Mouse (Mus musculus): Measurements from ENCODE around the gene 4930442H23Rik. TPM values are rescaled to one million over a fixed set of nuclear protein-coding genes. Genes with fewer than 3 reads are reported as not detected.
"Not testable (repeated sequence)": the region's sequence is repeated elsewhere in the genome, so short reads cannot be mapped to it uniquely, and the experiment has no call there.

4930442H23Rik gene
- polyA plus RNA-seq, 1 experiment from 2014 or later, result not detected

GRCm38 (mm10) chr10:81175345-81175701 is 8.3 kb downstream of the 4930442H23Rik start:
- peaks cover 19% of the 10 kb centered on the region for H3K36me3 ChIP-seq (ENCODE audit: control insufficient read depth, insufficient read depth)
- H3K4me3 ChIP-seq (replicated peaks; ENCODE audit: low read length), result peak overlapping the region; percentile 42
- H3K27me3 ChIP-seq (replicated peaks; ENCODE audit: control insufficient read depth, insufficient read depth, low read length); ATAC-seq; H3K9me3 ChIP-seq (ENCODE audit: control insufficient read depth, low read length): not testable (repeated sequence)
- peaks cover 40% of the 10 kb centered on the region for H3K4me1 ChIP-seq (replicated peaks; ENCODE audit: control insufficient read depth, insufficient read depth, low read length)
- peak overlapping the region; percentile 66 for H3K4me2 ChIP-seq (ENCODE audit: low read length)
- peak overlapping the region; percentile 61 for H3K9ac ChIP-seq (replicated peaks; ENCODE audit: low read depth, low read length)
- WGBS, result 4% methylated on average over 4 of the region's 4 CpGs
- peak overlapping the region; percentile 94 for H3K27ac ChIP-seq (ENCODE audit: low read length)

- Histone ChIP-seq H3K27me3 (replicated peaks; ENCODE audit: control insufficient read depth, insufficient read depth, low read length) (no peaks in the 10 kb centered on the region), H3K4me3 (replicated peaks; ENCODE audit: low read length) (peak overlapping the region; percentile 42), H3K9ac (replicated peaks; ENCODE audit: low read depth, low read length) (peak overlapping the region; percentile 61), H3K36me3 (ENCODE audit: control insufficient read depth, insufficient read depth) (peaks cover 16% of the 10 kb centered on the region), H3K4me2 (ENCODE audit: low read length) (peak overlapping the region; percentile 66), H3K27ac (ENCODE audit: low read length) (peak overlapping the region; percentile 94), H3K4me1 (replicated peaks; ENCODE audit: control insufficient read depth, insufficient read depth, low read length) (peaks cover 40% of the 10 kb centered on the region), H3K9me3 (ENCODE audit: control insufficient read depth, low read length) (no peaks in the 10 kb centered on the region)
- ATAC-seq, result peak; percentile 66
- WGBS, result under 1% methylated on average over 29 of the region's 29 CpGs
Measured at GRCm38 (mm10) chr10:81174617-81175344, 8.9 kb downstream of the 4930442H23Rik start.

GRCm38 (mm10) chr10:81173132-81173531 is 10.5 kb downstream of the 4930442H23Rik start:
- 4% methylated on average over 21 of the region's 21 CpGs for WGBS
- Histone ChIP-seq H3K4me2 (ENCODE audit: low read length) (peak overlapping the region; percentile 45), H3K27me3 (replicated peaks; ENCODE audit: control insufficient read depth, insufficient read depth, low read length) (no peaks in the 10 kb centered on the region), H3K9ac (replicated peaks; ENCODE audit: low read depth, low read length) (peak overlapping the region; percentile 40), H3K4me1 (replicated peaks; ENCODE audit: control insufficient read depth, insufficient read depth, low read length) (peaks cover 46% of the 10 kb centered on the region), H3K27ac (ENCODE audit: low read length) (peak overlapping the region; percentile 94), H3K4me3 (replicated peaks; ENCODE audit: low read length) (peak overlapping the region; percentile 11), H3K9me3 (ENCODE audit: control insufficient read depth, low read length) (no peaks in the 10 kb centered on the region), H3K36me3 (ENCODE audit: control insufficient read depth, insufficient read depth) (peaks cover under 1% of the 10 kb centered on the region)
- ATAC-seq, result peak; percentile 21

GRCm38 (mm10) chr10:81169411-81169900 is 14.2 kb downstream of the 4930442H23Rik start:
- peaks cover 32% of the 10 kb centered on the region for H3K4me1 ChIP-seq (replicated peaks; ENCODE audit: control insufficient read depth, insufficient read depth, low read length)
- H3K4me3 ChIP-seq (replicated peaks; ENCODE audit: low read length); H3K27ac ChIP-seq (ENCODE audit: low read length); H3K9me3 ChIP-seq (ENCODE audit: control insufficient read depth, low read length); ATAC-seq; H3K36me3 ChIP-seq (ENCODE audit: control insufficient read depth, insufficient read depth); H3K9ac ChIP-seq (replicated peaks; ENCODE audit: low read depth, low read length); H3K4me2 ChIP-seq (ENCODE audit: low read length); H3K27me3 ChIP-seq (replicated peaks; ENCODE audit: control insufficient read depth, insufficient read depth, low read length): not testable (repeated sequence)
- WGBS, result 39% methylated on average over 10 of the region's 14 CpGs

GRCm38 (mm10) chr10:81168521-81169244 is 15.0 kb downstream of the 4930442H23Rik start:
- Histone ChIP-seq H3K27ac (ENCODE audit: low read length) (peak overlapping the region; percentile 61), H3K9ac (replicated peaks; ENCODE audit: low read depth, low read length) (peak overlapping the region; percentile 59), H3K36me3 (ENCODE audit: control insufficient read depth, insufficient read depth) (peaks cover 2% of the 10 kb centered on the region; the same call in 1 of the 2 replicates), H3K9me3 (ENCODE audit: control insufficient read depth, low read length) (no peaks in the 10 kb centered on the region), H3K4me2 (ENCODE audit: low read length) (peak overlapping the region; percentile 63), H3K27me3 (replicated peaks; ENCODE audit: control insufficient read depth, insufficient read depth, low read length) (no peaks in the 10 kb centered on the region), H3K4me1 (replicated peaks; ENCODE audit: control insufficient read depth, insufficient read depth, low read length) (peaks cover 24% of the 10 kb centered on the region), H3K4me3 (replicated peaks; ENCODE audit: low read length) (peak overlapping the region; percentile 56)
- WGBS, result 3% methylated on average over 29 of the region's 29 CpGs
- ATAC-seq, result peak; percentile 54

DNA sequence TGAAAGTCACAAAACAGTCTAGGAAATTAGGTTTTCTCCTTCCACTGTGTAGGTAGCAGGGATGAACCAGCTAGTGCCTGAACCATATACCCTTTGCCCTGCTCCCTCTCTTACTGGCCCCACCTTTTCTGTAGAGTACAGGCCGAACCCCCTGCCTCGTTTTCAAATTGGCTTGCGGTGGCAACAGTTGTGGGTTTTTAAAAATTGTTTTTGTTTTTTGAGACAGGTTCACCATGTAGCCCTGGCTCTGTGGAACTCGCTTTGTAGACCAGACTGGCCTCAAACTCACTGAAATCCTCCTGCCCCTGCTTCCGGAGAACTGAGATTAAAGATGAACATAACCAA is 15.6 kb downstream of the 4930442H23Rik start:
- peak overlapping the region; percentile 56 for H3K4me3 ChIP-seq (replicated peaks; ENCODE audit: low read length)
- peaks cover 19% of the 10 kb centered on the region for H3K4me1 ChIP-seq (replicated peaks; ENCODE audit: control insufficient read depth, insufficient read depth, low read length)
- no peaks in the 10 kb centered on the region for H3K9me3 ChIP-seq (ENCODE audit: control insufficient read depth, low read length)
- no peaks in the 10 kb centered on the region for H3K27me3 ChIP-seq (replicated peaks; ENCODE audit: control insufficient read depth, insufficient read depth, low read length)
- ATAC-seq, result peak; percentile 57
- whole genome bisulfite sequencing, result 6% methylated on average over 5 of the region's 5 CpGs
- H3K4me2 ChIP-seq (ENCODE audit: low read length), result peak overlapping the region; percentile 63
- H3K9ac ChIP-seq (replicated peaks; ENCODE audit: low read depth, low read length), result peak overlapping the region; percentile 59; the same call in 1 of the 2 replicates
- peak overlapping the region; percentile 61 for H3K27ac ChIP-seq (ENCODE audit: low read length)
- H3K36me3 ChIP-seq (ENCODE audit: control insufficient read depth, insufficient read depth), result peaks cover 6% of the 10 kb centered on the region; the same call in 1 of the 2 replicates

DNA sequence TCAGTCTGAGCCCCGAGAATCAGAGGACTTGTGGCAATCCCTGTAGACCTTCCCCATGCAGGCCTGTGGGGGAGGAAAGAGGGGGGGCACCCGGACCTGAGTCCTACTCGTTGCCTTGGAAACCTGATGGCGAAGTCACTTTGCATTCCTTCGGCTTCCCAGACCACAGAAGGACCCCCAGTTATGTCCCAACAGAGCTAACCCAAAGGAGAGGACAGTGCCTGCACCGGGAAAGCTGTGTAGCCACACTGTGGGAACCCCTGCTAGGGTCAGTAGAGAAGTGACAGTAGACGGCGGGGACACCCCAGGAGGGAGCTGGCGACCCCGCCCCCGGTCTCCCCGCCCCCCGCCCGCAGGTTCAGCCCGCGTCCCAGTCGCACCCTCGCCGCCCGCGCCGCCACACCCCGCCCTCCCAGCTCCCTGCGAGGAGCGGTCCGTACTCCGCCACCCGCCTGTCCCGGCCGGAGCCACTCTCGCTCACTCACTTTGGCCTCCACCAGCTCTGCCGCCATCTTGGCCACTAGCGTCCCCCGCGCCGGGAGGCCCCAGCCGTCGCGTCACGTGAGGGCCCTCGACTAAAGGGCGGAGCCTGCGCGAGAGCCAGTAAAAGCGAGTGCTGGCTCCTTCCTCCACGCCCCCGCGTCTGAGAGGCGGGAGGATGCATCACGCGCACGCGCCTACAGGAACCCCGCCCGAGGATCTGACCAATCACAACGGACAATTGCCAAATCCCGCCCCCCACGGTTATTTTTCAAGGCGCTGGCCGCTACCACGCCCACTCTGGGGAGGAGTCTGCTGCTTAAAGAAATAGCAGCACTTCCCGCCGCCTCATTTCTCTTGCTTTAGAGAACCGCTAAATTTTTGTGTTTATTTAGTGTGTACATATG is 16.2 kb downstream of the 4930442H23Rik start, which contains the start of gene Pias4:
TSS of gene Pias4 (minus strand) at position 724 of the 887 bp plus-strand sequence.
- H3K36me3 ChIP-seq (ENCODE audit: control insufficient read depth, insufficient read depth), result peaks cover 6% of the 10 kb centered on the region; the same call in 1 of the 2 replicates
- H3K4me1 ChIP-seq (replicated peaks; ENCODE audit: control insufficient read depth, insufficient read depth, low read length), result peaks cover 19% of the 10 kb centered on the region
- H3K9ac ChIP-seq (replicated peaks; ENCODE audit: low read depth, low read length), result peak within 1 kb of the TSS; percentile 72
- ATAC-seq, result peak; percentile 86
- H3K9me3 ChIP-seq (ENCODE audit: control insufficient read depth, low read length), result no peaks in the 10 kb centered on the region
- WGBS, result under 1% methylated on average over 63 of the region's 64 CpGs
- peak within 1 kb of the TSS; percentile 93 for H3K4me2 ChIP-seq (ENCODE audit: low read length)
- no peaks in the 10 kb centered on the region for H3K27me3 ChIP-seq (replicated peaks; ENCODE audit: control insufficient read depth, insufficient read depth, low read length)
- H3K4me3 ChIP-seq (replicated peaks; ENCODE audit: low read length), result peak within 1 kb of the TSS; percentile 65
- peak within 1 kb of the TSS; percentile 61 for H3K27ac ChIP-seq (ENCODE audit: low read length)

- Histone ChIP-seq H3K4me3 (replicated peaks; ENCODE audit: low read length) (no peak overlapping the region), H3K4me1 (replicated peaks; ENCODE audit: control insufficient read depth, insufficient read depth, low read length) (peaks cover 19% of the 10 kb centered on the region), H3K27me3 (replicated peaks; ENCODE audit: control insufficient read depth, insufficient read depth, low read length) (no peaks in the 10 kb centered on the region), H3K36me3 (ENCODE audit: control insufficient read depth, insufficient read depth) (peaks cover 10% of the 10 kb centered on the region), H3K9me3 (ENCODE audit: control insufficient read depth, low read length) (no peaks in the 10 kb centered on the region), H3K27ac (ENCODE audit: low read length) (no peak overlapping the region), H3K9ac (replicated peaks; ENCODE audit: low read depth, low read length) (no peak overlapping the region), H3K4me2 (ENCODE audit: low read length) (no peak overlapping the region)
- ATAC-seq, result no peak
- 93% methylated on average over 8 of the region's 8 CpGs for WGBS
Measured at GRCm38 (mm10) chr10:81165118-81165517, 18.5 kb downstream of the 4930442H23Rik start.

Data from forebrain, embryonic 16.5 days (tissue).